Mouse (Mus musculus) intestine, embryonic 14.5 days (tissue): ENCODE measurements around the gene Tifa. TPM values are rescaled to one million over a fixed set of nuclear protein-coding genes. Genes with fewer than 3 reads are reported as not detected.

ENCODE experiments used
- ATAC-seq: fragments of 200-750 bp; cut with Nextera tagmentation; replicated peaks from 2 replicates; pipeline ENCODE4 v1.8.0; 2017; ENCODE audit warnings: low read depth, moderate number of reproducible peaks, moderate TSS enrichment, moderate library complexity; ENCODE audit not compliant: low FRiP score, low TSS enrichment
- DNase-seq: peaks from one replicate; pipeline ENCODE4 v3.0.0-alpha.2; 2018; ENCODE audit warnings: low spot score
- H3K27ac ChIP-seq: fragments of 300-500 bp; sonication (generic); 2 replicates; pipeline ENCODE4 v1.5.1; 2014; ENCODE audit warnings: low read depth, mild to moderate bottlenecking, control low read depth
- H3K27me3 ChIP-seq: fragments of 300-500 bp; sonication (generic); replicated peaks from 2 replicates; pipeline ENCODE4 v1.6.1; 2014; ENCODE audit warnings: low read length, control low read depth; ENCODE audit not compliant: control insufficient read depth, insufficient read depth
- H3K36me3 ChIP-seq: fragments of 300-500 bp; sonication (generic); 2 replicates; pipeline ENCODE4 v1.6.1; 2014; ENCODE audit warnings: low read length, control low read depth; ENCODE audit not compliant: control insufficient read depth, insufficient read depth
- H3K4me1 ChIP-seq: fragments of 300-500 bp; sonication (generic); replicated peaks from 2 replicates; pipeline ENCODE4 v1.6.1; 2014; ENCODE audit warnings: low read length, control low read depth, mixed read lengths; ENCODE audit not compliant: control insufficient read depth, insufficient read depth
- H3K4me2 ChIP-seq: fragments of 300-500 bp; sonication (generic); 2 replicates; pipeline ENCODE4 v1.6.1; 2014; ENCODE audit warnings: low read length
- H3K4me3 ChIP-seq: fragments of 300-500 bp; sonication (generic); 2 replicates; pipeline ENCODE4 v1.5.1; 2014; ENCODE audit warnings: low read depth, low read length, control low read depth, mixed read lengths
- H3K9ac ChIP-seq: fragments of 300-500 bp; sonication (generic); 2 replicates; pipeline ENCODE4 v1.6.1; 2014; ENCODE audit warnings: mild to moderate bottlenecking, low read length
- H3K9me3 ChIP-seq: fragments of 300-500 bp; sonication (generic); 2 replicates; pipeline ENCODE4 v1.6.1; 2016; ENCODE audit warnings: low read length, control low read depth; ENCODE audit not compliant: control insufficient read depth
- WGBS: fragments of 180-500 bp; shearing (Covaris S2); extraction: QIAGEN DNeasy Blood & Tissue Kit; methylation state at CpG from one replicate; pipeline ENCODE4 v1.1.7; 2014; 5-methylcytosine and 5-hydroxymethylcytosine counted together
- polyA plus RNA-seq: library from polyadenylated mRNA; unstranded; fragments of >200 nt; fragmentation: Nextera tagmentation; extraction: Ambion mirVana; gene quantifications from 2 replicates; pipeline ENCODE4 v1.2.1, GENCODE M21; 2014

Tifa gene
- polyA plus RNA-seq, 1 experiment from 2014 or later = 14.0 TPM

DNA sequence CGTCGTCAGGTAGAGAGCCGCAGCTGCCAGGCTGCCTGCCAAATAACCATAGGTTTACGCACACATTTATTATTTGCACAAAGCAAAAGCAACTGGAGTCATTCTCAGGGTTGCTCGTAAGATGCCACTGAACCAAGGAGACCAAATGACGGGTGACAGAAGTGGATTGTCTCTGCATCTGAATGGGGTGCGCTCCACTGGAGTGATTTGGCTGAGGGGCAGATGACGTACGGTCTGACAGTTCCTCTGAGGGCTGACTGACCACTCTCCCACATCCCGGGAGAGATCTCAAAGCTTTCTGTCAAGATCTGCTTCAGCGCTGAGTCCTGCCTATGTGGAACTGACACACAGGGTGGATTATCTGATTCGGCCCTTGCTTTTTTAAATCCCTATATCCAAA, 15.5 kb downstream of the Tifa start:
- no peak overlapping the region for H3K4me2 ChIP-seq
- DNase-seq (no peak), ATAC-seq (no peak)
- H3K4me3 ChIP-seq = no peak overlapping the region
- no peaks in the 10 kb centered on the region for H3K9me3 ChIP-seq
- no peak overlapping the region for H3K9ac ChIP-seq
- peaks cover 36% of the 10 kb centered on the region for H3K36me3 ChIP-seq
- no peak overlapping the region for H3K27ac ChIP-seq
- H3K27me3 ChIP-seq = no peaks in the 10 kb centered on the region
- 85% methylated on average over 12 of the region's 12 CpGs for WGBS
- no peaks in the 10 kb centered on the region for H3K4me1 ChIP-seq

DNA sequence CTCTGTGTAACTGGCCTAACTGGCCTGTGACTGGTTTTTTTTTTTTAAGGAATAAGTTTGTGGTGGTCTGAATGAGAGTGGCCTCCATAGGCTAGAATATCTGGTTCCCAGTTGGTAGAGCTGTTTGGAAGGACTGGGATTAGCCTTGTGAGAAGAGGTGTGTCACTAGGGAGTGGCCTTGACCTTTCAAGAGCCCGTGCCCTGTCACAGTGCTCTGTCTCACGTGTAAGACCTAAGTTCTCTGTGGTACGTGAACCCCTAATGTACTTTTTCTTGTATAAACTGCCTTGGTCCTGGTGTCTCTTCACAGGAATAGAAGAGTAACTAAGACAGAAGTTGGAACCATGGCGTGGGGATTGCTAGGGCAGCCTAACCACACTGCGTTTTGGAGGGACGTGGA, 16.4 kb downstream of the Tifa start:
- Histone ChIP-seq H3K4me3 (no peak overlapping the region), H3K4me2 (no peak overlapping the region), H3K36me3 (peaks cover 43% of the 10 kb centered on the region), H3K4me1 (no peaks in the 10 kb centered on the region), H3K27ac (no peak overlapping the region), H3K9ac (no peak overlapping the region), H3K9me3 (no peaks in the 10 kb centered on the region), H3K27me3 (no peaks in the 10 kb centered on the region)
- ATAC-seq (no peak), DNase-seq (no peak)
- WGBS = 88% methylated on average over 6 of the region's 6 CpGs

DNA sequence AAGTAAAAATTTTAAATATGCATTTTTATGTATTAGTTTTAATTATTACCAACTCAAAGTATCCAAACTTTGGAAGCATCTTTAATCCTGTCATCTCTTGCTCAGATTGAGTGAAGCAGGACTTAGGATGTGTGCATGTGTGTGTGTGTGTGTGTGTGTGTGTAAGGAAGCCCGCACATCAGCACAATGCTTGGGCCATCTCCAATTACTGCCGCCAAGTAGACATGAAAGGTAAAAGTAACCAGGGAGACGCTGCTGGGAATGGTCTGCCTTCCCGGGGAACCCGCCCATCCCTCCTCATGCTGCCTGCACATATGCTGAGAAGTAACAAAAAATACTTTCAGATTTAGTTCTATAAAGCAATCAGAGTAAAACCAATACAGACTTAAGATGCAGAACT, 18.2 kb downstream of the Tifa start:
- Histone ChIP-seq H3K4me2 (no peak overlapping the region), H3K9me3 (no peaks in the 10 kb centered on the region), H3K9ac (no peak overlapping the region), H3K36me3 (peaks cover 59% of the 10 kb centered on the region), H3K4me1 (no peaks in the 10 kb centered on the region), H3K27me3 (no peaks in the 10 kb centered on the region), H3K4me3 (no peak overlapping the region), H3K27ac (no peak overlapping the region)
- ATAC-seq (no peak), DNase-seq (no peak)
- WGBS = 85% methylated on average over 5 of the region's 5 CpGs

DNA sequence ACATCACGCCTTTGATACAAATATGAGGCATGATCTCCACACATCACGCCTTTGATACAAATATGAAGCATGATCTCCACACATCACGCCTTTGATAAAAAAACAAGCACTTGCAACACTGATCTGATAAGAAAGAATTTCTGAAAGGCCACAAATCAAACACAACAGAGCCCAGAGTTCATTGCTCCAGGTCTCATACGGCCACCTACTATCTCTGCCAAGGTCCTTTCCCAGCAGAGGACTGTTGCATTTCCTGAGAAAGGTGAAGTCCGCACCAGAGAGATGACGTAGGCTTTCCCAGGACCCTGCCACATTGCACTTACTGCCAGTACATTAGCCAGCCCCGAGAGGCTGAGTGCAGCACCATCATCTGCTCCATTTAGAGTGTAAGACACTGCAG, 19.5 kb downstream of the Tifa start:
- H3K27ac ChIP-seq = no peak overlapping the region
- no peaks in the 10 kb centered on the region for H3K4me1 ChIP-seq
- H3K36me3 ChIP-seq = peaks cover 69% of the 10 kb centered on the region
- no peaks in the 10 kb centered on the region for H3K9me3 ChIP-seq
- ATAC-seq = no peak
- no peaks in the 10 kb centered on the region for H3K27me3 ChIP-seq
- WGBS = 92% methylated on average over 7 of the region's 7 CpGs
- H3K4me3 ChIP-seq = no peak overlapping the region
- no peak for DNase-seq
- no peak overlapping the region for H3K9ac ChIP-seq
- no peak overlapping the region for H3K4me2 ChIP-seq

DNA sequence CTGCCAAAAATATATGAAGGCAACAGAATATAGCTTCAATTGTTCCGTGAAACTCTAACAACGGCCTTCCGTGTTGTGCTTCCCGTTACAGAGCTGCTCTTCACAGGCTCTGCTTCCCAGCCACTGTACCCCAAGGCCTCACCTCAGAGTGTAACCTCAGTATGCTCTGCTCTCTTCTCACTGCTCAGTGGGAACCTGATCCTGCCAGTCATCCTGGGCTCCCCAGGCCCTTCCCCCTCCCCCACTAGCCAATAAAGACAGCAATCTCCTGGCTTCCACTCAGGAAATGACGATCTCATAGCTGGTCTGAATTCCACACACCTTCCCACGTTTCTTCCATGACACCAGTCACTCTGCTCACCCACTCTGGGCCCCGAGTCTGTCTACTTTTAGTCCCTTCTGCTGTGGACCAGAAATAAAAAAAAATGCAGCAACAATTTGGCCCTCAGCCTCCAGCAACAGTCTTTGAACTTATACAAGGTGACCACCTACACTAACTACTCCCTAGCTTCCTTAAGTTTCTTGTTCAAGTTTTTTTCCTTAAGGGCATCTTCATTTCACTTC, 27.6 kb downstream of the Tifa start:
- H3K4me3 ChIP-seq = no peak overlapping the region
- no peak overlapping the region for H3K9ac ChIP-seq
- no peak for DNase-seq
- 69% methylated on average over 7 of the region's 7 CpGs for WGBS
- H3K4me2 ChIP-seq = no peak overlapping the region
- no peak overlapping the region for H3K27ac ChIP-seq
- no peak for ATAC-seq
- no peaks in the 10 kb centered on the region for H3K9me3 ChIP-seq
- peaks cover 52% of the 10 kb centered on the region for H3K36me3 ChIP-seq
- H3K27me3 ChIP-seq = no peaks in the 10 kb centered on the region
- no peaks in the 10 kb centered on the region for H3K4me1 ChIP-seq

DNA sequence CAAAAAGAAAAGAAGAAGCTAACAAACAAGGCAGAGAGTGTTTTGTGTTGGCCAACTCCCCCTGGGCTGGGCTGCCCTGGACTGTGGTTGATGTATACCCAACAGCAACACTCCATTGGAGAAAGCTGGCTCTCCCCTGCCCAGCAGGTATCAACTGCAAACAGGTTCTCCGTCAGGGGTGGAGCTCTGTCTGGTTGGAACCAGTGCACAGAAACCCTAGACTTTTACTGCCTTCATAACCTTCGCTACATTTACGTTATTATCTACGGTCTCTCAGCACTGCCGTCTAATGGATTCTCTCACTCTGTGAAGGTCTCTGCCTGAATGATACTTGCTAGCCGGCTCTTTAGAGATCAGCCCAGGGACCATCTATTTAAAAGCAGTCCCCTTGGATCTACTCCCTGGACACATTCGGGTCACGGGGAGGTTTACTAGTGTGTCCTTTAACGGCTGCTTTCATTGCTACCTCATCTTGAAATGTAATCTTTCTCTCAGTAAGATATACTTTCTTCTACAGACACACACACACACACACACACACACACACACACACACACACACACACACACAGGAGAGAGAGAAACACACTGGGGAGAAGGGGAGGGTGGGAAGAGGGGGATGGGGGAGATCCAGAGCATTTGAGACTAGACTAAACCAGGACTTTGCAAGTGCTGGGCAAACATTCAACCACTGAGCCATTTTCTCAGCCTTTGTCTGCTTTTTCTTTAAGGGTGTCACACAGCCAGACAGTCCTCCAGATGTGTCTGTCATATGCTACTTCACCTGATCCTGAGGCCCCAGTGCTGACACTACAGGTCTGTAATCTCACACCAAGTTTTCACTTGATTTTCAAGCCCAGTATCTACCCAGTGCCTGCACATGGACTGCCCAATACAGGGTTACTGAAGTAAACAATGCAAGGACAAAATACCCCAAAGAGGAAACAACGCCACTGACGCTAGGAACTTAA, 29.4 kb downstream of the Tifa start:
- H3K27ac ChIP-seq = no peak overlapping the region
- H3K36me3 ChIP-seq = peaks cover 43% of the 10 kb centered on the region
- H3K4me1 ChIP-seq = no peaks in the 10 kb centered on the region
- no peak overlapping the region for H3K4me2 ChIP-seq
- DNase-seq (no peak), ATAC-seq (peak; percentile 78)
- H3K9me3 ChIP-seq = no peaks in the 10 kb centered on the region
- 54% methylated on average over 11 of the region's 11 CpGs for WGBS
- H3K27me3 ChIP-seq = no peaks in the 10 kb centered on the region
- no peak overlapping the region for H3K9ac ChIP-seq
- no peak overlapping the region for H3K4me3 ChIP-seq

DNA sequence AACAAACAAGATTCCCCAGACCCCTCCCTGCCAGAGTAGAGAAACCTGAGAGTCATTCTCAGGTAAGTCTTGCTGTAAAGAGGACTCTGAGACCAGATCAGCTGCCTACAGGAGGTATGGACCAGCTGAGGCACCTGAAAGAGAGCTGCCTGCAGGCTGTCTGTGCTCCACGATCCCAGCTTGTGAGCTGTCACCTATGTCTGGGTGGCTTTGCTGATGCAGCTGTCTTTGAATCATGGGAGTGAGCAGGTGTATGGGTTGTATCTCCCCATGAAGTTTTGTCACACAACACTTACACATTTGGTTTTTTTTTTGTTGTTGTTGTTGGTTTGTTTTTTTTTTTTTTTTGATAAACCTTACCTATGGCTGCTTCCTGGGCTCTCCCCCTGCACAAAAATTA, 30.8 kb downstream of the Tifa start:
- no peak overlapping the region for H3K27ac ChIP-seq
- 77% methylated on average over 1 of the region's 1 CpGs for WGBS
- ATAC-seq = no peak
- H3K9ac ChIP-seq = no peak overlapping the region
- H3K27me3 ChIP-seq = no peaks in the 10 kb centered on the region
- no peaks in the 10 kb centered on the region for H3K9me3 ChIP-seq
- no peaks in the 10 kb centered on the region for H3K4me1 ChIP-seq
- H3K36me3 ChIP-seq = peaks cover 43% of the 10 kb centered on the region
- DNase-seq = no peak
- H3K4me2 ChIP-seq = no peak overlapping the region
- H3K4me3 ChIP-seq = no peak overlapping the region

DNA sequence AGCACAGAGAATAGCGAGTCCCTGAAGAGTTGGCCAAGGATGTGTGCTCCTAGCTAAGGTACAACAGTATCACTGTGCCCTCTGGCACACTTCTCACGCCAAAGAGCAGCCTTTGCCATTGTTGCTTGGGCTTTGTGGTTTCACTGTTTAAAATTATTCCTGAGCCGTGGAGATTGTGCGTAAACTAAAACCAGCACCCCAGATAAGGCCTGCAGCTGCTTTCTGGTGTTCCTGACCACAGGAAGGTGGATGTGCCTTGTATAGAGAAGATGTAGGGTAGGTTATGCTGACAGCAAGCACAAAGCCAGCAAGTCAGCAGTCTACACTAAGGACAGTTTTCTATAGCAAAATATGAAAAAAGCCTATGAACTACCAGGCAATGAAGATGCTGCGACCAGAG, 31.6 kb downstream of the Tifa start:
- ATAC-seq = no peak
- DNase-seq = no peak
- peaks cover 5% of the 10 kb centered on the region; the same call in 1 of the 2 replicates for H3K4me1 ChIP-seq
- H3K36me3 ChIP-seq = peaks cover 42% of the 10 kb centered on the region
- H3K4me3 ChIP-seq = no peak overlapping the region
- no peaks in the 10 kb centered on the region for H3K9me3 ChIP-seq
- no peak overlapping the region for H3K27ac ChIP-seq
- no peak overlapping the region for H3K9ac ChIP-seq
- no peaks in the 10 kb centered on the region for H3K27me3 ChIP-seq
- H3K4me2 ChIP-seq = no peak overlapping the region
- WGBS = 83% methylated on average over 5 of the region's 5 CpGs
